Mouse (Mus musculus) megakaryocyte progenitor cell, adult 5-6 weeks (primary cell): ENCODE measurements around the gene Tbcel. TPM values are rescaled to one million over a fixed set of nuclear protein-coding genes. Genes with fewer than 3 reads are reported as not detected.

Experiments used
- ATAC-seq: replicated peaks from 2 replicates; pipeline ENCODE4 v1.8.0; 2016; ENCODE audit warnings: mild to moderate bottlenecking, moderate TSS enrichment, inconsistent platforms; ENCODE audit not compliant: poor library complexity
- total RNA-seq, 2 experiments: library from RNA; stranded (forward) in 1 of 2; stranded (reverse) in 1 of 2; fragments of 157-497, 149-512 nt in 1 of 2; fragments of 200-1000 nt in 1 of 2; gene quantifications; 2 replicates each; pipeline versions ENCODE4 v1.2.3 to v1.2.4; 2015 to 2017

Tbcel gene
- total RNA-seq (2015) (10.6 and 11.2 TPM in 2 replicates), total RNA-seq (2017) (10.9 and 12.2 TPM in 2 replicates)

- no peak for ATAC-seq
These were observed at the start of gene Tbcel for GRCm38 (mm10) chr9:42507709-42508108. Gene Tbcel (minus strand): TSS chr9:42507809.

GRCm38 (mm10) chr9:42555186-42555585, 47.6 kb upstream of the Tbcel start:
- no peak for ATAC-seq

- peak; percentile 80 for ATAC-seq
These were observed 42.5 kb upstream of the Tbcel start for GRCm38 (mm10) chr9:42550116-42550515.

- ATAC-seq = no peak
These were observed 41.4 kb upstream of the Tbcel start for GRCm38 (mm10) chr9:42548981-42549380.

- no peak for ATAC-seq
These were observed 36.9 kb upstream of the Tbcel start for GRCm38 (mm10) chr9:42544521-42544920.

- no peak for ATAC-seq
These were observed 25.9 kb upstream of the Tbcel start for GRCm38 (mm10) chr9:42533491-42533890.

GRCm38 (mm10) chr9:42533041-42533440, 25.4 kb upstream of the Tbcel start:
- no peak for ATAC-seq

- ATAC-seq = no peak
These were observed 24.3 kb upstream of the Tbcel start for GRCm38 (mm10) chr9:42531951-42532350.

GRCm38 (mm10) chr9:42530221-42531152, 22.9 kb upstream of the Tbcel start:
- no peak for ATAC-seq

- ATAC-seq = peak; percentile 48; the same call in 1 of the 2 replicates
These were observed 13.0 kb upstream of the Tbcel start for GRCm38 (mm10) chr9:42520587-42521084.

GRCm38 (mm10) chr9:42518163-42518562, 10.6 kb upstream of the Tbcel start:
- ATAC-seq = no peak

- ATAC-seq = no peak
These were observed 5.5 kb upstream of the Tbcel start for GRCm38 (mm10) chr9:42513159-42513558.

GRCm38 (mm10) chr9:42512312-42512711, 4.7 kb upstream of the Tbcel start:
- no peak for ATAC-seq

GRCm38 (mm10) chr9:42508235-42508634, 626 bp upstream of the Tbcel start:
- no peak for ATAC-seq

- no peak for ATAC-seq
These were observed 587 bp downstream of the Tbcel start for GRCm38 (mm10) chr9:42507022-42507421.

GRCm38 (mm10) chr9:42504971-42505510, 2.6 kb downstream of the Tbcel start:
- no peak for ATAC-seq

GRCm38 (mm10) chr9:42504559-42504958, 3.0 kb downstream of the Tbcel start:
- no peak for ATAC-seq

GRCm38 (mm10) chr9:42503709-42504108, 3.9 kb downstream of the Tbcel start:
- ATAC-seq = no peak

- ATAC-seq = no peak
These were observed 11.3 kb downstream of the Tbcel start for GRCm38 (mm10) chr9:42496296-42496695.

- no peak for ATAC-seq
These were observed 15.8 kb downstream of the Tbcel start for GRCm38 (mm10) chr9:42491780-42492179.

GRCm38 (mm10) chr9:42490589-42491382, 16.8 kb downstream of the Tbcel start:
- no peak for ATAC-seq
